Mouse (Mus musculus): ENCODE measurements around the gene Gtse1.

- TF ChIP-seq GATA1 (IDR thresholded peaks at IDR 0.05; ENCODE audit: low read length) (no peak), TAL1 (IDR thresholded peaks at IDR 0.05; ENCODE audit: low read length) (no peak)
Observed at GRCm38 (mm10) chr15:85859490-85860031, at the start of gene Gtse1.
